Mouse (Mus musculus): ENCODE data around the gene Gstz1. TPM values are rescaled to one million over a fixed set of nuclear protein-coding genes. Genes with fewer than 3 reads are reported as not detected.
"Not testable (repeated sequence)": the region's sequence is repeated elsewhere in the genome, so short reads cannot be mapped to it uniquely, and the experiment has no call there.

Gstz1 gene
- polyA plus RNA-seq, 1 experiment from 2014 or later: 42.6 TPM

DNA sequence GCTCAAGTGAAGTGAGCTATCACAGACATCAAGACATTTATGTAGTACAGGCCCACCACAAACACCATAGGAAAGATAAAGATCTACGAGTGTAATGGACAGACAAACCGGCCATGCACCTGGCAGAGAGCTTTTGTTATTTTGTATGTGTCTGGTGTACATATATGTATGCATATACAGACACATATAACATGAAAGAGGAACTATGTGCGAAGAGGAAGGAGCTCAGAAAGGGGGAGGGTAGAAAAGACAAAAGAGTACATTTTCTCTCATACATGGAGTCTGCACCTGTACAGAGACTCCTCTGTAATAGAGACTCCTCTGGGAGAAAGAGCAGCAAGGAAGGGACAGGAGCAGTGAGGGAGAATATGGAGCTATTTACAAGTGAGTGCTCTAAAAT, 46.0 kb downstream of the Gstz1 start:
- no peak for ATAC-seq (ENCODE audit: low read depth)
- Histone ChIP-seq H3K27me3 (ENCODE audit: control insufficient read depth, insufficient read depth, low read depth, low read length) (no peaks in the 10 kb centered on the region), H3K4me1 (replicated peaks; ENCODE audit: control insufficient read depth, insufficient read depth, low read length) (no peaks in the 10 kb centered on the region), H3K4me3 (ENCODE audit: low read length) (no peak overlapping the region), H3K9me3 (ENCODE audit: control insufficient read depth, low read length) (no peaks in the 10 kb centered on the region), H3K36me3 (ENCODE audit: control insufficient read depth, insufficient read depth, low read length) (no peaks in the 10 kb centered on the region), H3K27ac (ENCODE audit: low read length) (no peak overlapping the region), H3K4me2 (ENCODE audit: low read depth, low read length) (no peak overlapping the region), H3K9ac (ENCODE audit: low read length) (no peak overlapping the region)
- WGBS: 84% methylated on average over 3 of the region's 3 CpGs

DNA sequence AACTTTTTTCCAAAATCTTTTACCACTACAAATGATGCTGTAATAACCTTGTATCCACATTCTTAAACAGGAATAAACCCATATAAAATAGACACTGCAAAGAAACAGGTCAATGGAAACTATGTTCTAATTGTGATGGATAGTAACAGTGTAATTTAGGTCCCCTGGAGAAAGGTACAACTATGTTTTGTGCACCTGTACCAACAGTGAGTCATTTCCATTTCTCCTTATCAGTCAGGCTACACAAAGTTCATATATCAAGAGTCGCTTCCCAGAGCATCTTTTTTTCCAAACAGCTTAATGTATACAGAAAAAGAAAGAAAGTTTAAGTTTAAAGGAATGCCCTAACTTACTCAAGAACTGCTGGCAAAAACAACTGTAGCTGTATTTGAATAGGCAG, 48.1 kb downstream of the Gstz1 start:
- no peak overlapping the region for H3K4me3 ChIP-seq (ENCODE audit: low read length)
- H3K4me2 ChIP-seq (ENCODE audit: low read depth, low read length): no peak overlapping the region
- H3K9ac ChIP-seq (ENCODE audit: low read length): no peak overlapping the region
- ATAC-seq (ENCODE audit: low read depth): no peak
- H3K27ac ChIP-seq (ENCODE audit: low read length): no peak overlapping the region
- H3K4me1 ChIP-seq (replicated peaks; ENCODE audit: control insufficient read depth, insufficient read depth, low read length): peaks cover 7% of the 10 kb centered on the region
- H3K9me3 ChIP-seq (ENCODE audit: control insufficient read depth, low read length): no peaks in the 10 kb centered on the region
- 45% methylated on average over 1 of the region's 1 CpGs for WGBS
- H3K36me3 ChIP-seq (ENCODE audit: control insufficient read depth, insufficient read depth, low read length): no peaks in the 10 kb centered on the region
- no peaks in the 10 kb centered on the region for H3K27me3 ChIP-seq (ENCODE audit: control insufficient read depth, insufficient read depth, low read depth, low read length)

DNA sequence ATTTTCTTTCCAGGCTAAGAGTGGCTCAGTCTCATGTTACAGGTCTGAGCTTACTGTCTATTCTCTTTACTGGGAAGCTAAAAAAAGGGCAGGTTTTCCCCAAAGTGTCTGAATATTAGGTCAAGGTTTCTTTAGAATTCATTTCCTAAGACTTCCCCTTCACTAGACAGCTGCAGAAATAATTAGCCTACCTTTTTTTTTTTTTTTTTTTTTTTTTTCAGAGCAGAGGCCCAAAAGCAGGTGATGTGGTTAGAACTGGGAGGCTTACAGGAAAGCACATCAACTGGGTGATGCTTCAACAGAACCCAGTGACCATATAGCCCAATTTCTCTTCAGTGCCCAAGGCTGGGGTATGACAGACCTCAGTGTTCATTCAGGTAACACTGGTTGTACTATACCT, 49.3 kb downstream of the Gstz1 start:
- Histone ChIP-seq H3K9ac (ENCODE audit: low read length) (no peak overlapping the region), H3K9me3 (ENCODE audit: control insufficient read depth, low read length) (no peaks in the 10 kb centered on the region), H3K4me2 (ENCODE audit: low read depth, low read length) (no peak overlapping the region), H3K27ac (ENCODE audit: low read length) (no peak overlapping the region), H3K36me3 (ENCODE audit: control insufficient read depth, insufficient read depth, low read length) (no peaks in the 10 kb centered on the region), H3K4me1 (replicated peaks; ENCODE audit: control insufficient read depth, insufficient read depth, low read length) (peaks cover 7% of the 10 kb centered on the region), H3K4me3 (ENCODE audit: low read length) (no peak overlapping the region), H3K27me3 (ENCODE audit: control insufficient read depth, insufficient read depth, low read depth, low read length) (no peaks in the 10 kb centered on the region)
- no peak for ATAC-seq (ENCODE audit: low read depth)

DNA sequence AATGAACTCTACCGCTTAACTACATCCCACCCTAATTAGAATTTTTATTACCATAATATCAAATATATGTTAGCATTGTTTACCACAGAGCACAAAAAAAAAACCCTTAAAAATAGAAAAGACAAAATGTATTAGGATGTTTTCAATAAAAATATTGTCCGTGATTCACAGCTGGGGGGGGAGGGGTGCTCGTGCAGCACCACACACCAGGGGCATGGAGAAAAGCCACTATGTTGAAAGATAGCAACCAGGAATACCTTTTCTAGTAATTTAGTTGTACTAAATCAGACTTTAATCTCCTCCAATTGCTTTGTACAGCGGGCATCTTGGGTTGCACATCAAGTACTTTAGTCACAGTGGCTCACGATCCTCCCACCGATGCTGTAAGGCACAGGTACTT, 51.8 kb downstream of the Gstz1 start:
- Histone ChIP-seq H3K36me3 (ENCODE audit: control insufficient read depth, insufficient read depth, low read length) (no peaks in the 10 kb centered on the region), H3K4me3 (ENCODE audit: low read length) (no peak overlapping the region), H3K27me3 (ENCODE audit: control insufficient read depth, insufficient read depth, low read depth, low read length) (no peaks in the 10 kb centered on the region), H3K9ac (ENCODE audit: low read length) (no peak overlapping the region; the same call in 1 of the 2 replicates), H3K27ac (ENCODE audit: low read length) (no peak overlapping the region), H3K9me3 (ENCODE audit: control insufficient read depth, low read length) (no peaks in the 10 kb centered on the region), H3K4me1 (replicated peaks; ENCODE audit: control insufficient read depth, insufficient read depth, low read length) (peaks cover 7% of the 10 kb centered on the region), H3K4me2 (ENCODE audit: low read depth, low read length) (peak overlapping the region; percentile 86)
- 50% methylated on average over 6 of the region's 6 CpGs for WGBS
- ATAC-seq (ENCODE audit: low read depth): no peak

DNA sequence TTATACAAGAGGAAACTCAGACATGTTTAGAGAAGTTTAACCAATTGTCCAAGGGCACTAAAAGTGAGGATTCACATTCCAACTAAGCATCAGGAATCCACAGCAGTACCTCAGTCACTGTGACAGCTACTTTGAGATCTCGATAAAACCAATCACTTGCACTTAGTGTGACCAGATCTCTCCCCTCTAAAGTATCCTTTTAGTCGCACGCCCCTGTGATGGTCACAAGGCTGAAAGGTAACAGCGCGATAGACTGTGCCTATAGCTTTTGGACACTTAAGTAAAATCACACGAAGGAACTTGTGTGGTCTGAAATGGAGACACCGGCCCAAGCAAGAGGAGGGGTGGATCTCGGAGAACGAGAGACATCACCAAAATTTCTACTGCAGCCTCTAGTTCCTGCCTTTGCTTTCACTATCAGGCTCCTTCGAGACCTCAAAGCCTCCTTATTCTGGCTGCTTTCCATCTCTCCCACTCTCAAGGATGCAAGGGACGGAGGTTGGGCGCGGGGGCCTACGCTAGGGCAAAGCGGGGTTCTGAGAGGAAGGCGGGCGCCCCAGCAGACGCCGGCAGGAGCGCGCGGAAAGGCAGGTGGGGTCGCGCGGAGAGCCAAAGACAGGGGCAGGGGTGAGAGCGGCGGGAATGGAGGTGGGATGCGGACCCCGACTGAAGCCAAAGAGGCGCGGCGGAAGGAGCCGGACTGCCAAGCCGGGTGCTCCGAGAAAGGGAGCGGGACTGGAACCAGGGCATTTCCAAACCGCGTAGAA, 52.4 kb downstream of the Gstz1 start, which contains the start of gene Samd15:
Gene Samd15, plus strand, starts transcription at position 518 of the 767 bp plus-strand sequence.
- Histone ChIP-seq H3K4me3 (ENCODE audit: low read length) (peak within 1 kb of the TSS; percentile 93), H3K4me2 (ENCODE audit: low read depth, low read length) (peak within 1 kb of the TSS; percentile 86), H3K9ac (ENCODE audit: low read length) (peak within 1 kb of the TSS; percentile 93), H3K9me3 (ENCODE audit: control insufficient read depth, low read length) (no peaks in the 10 kb centered on the region), H3K27ac (ENCODE audit: low read length) (peak within 1 kb of the TSS; percentile 74), H3K36me3 (ENCODE audit: control insufficient read depth, insufficient read depth, low read length) (no peaks in the 10 kb centered on the region), H3K27me3 (ENCODE audit: control insufficient read depth, insufficient read depth, low read depth, low read length) (no peaks in the 10 kb centered on the region), H3K4me1 (replicated peaks; ENCODE audit: control insufficient read depth, insufficient read depth, low read length) (peaks cover 7% of the 10 kb centered on the region)
- peak; percentile 70 for ATAC-seq (ENCODE audit: low read depth)
- under 1% methylated on average over 38 of the region's 38 CpGs for WGBS

DNA sequence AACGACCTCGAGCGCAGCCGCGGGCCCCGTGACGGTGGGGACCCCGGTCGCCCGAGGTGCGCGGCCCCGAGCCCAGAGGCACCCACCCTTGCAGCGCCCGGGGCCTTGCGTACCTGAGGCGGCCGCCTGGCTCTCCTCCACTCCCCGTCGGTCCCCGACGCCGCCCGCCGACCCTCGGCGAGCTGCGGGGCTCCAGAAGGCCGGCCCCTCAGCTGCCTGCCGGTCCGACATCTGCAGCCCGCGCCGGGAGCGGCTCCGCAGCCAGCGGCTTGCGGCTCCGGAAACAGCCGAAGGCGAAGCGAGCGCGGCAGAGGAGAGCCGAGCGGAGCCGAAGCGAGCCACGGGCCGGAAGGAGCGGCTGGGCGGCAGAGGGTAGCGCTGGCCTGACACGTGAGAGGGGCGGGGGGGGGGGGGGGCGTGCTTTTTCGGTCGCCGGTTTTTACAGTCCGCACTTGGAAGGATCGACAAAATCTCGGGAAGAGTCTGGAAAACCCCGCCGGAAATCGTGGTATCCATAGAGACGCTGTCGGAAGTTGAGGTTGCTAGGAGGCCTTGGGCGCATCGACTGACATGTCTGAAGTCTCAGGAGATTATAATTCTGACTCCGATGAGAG, 53.1 kb downstream of the Gstz1 start, which contains the start of gene Tmed8:
Gene Tmed8, minus strand, starts transcription at position 482 of the 614 bp plus-strand sequence.
- Histone ChIP-seq H3K27me3 (ENCODE audit: control insufficient read depth, insufficient read depth, low read depth, low read length) (no peaks in the 10 kb centered on the region), H3K9ac (ENCODE audit: low read length) (peak within 1 kb of the TSS; percentile 93), H3K9me3 (ENCODE audit: control insufficient read depth, low read length) (no peaks in the 10 kb centered on the region), H3K4me3 (ENCODE audit: low read length) (peak within 1 kb of the TSS; percentile 93), H3K4me1 (replicated peaks; ENCODE audit: control insufficient read depth, insufficient read depth, low read length) (peaks cover 7% of the 10 kb centered on the region), H3K36me3 (ENCODE audit: control insufficient read depth, insufficient read depth, low read length) (no peaks in the 10 kb centered on the region), H3K27ac (ENCODE audit: low read length) (peak within 1 kb of the TSS; percentile 74), H3K4me2 (ENCODE audit: low read depth, low read length) (peak within 1 kb of the TSS; percentile 86)
- under 1% methylated on average over 60 of the region's 70 CpGs for WGBS
- ATAC-seq (ENCODE audit: low read depth): peak; percentile 98

DNA sequence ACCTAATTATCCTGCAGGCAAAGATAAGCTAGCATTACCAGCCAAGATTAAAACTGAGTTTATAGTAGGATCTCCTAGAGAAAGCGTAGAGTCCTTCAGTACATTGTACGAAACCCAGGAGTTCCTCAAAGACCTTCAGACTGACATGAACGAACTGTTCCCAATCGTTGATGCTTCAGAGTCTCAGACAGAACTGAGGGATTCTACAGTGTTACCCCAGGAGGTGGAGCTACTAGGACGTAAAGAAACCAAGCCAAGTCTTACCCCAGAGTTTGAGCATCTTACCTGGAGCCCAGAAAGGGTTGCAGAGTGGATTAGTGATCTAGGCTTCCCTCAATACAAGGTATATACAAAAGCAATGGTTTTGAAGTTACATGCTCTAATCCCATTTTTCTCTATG, 54.7 kb downstream of the Gstz1 start:
- no peaks in the 10 kb centered on the region for H3K27me3 ChIP-seq (ENCODE audit: control insufficient read depth, insufficient read depth, low read depth, low read length)
- peaks cover 7% of the 10 kb centered on the region for H3K4me1 ChIP-seq (replicated peaks; ENCODE audit: control insufficient read depth, insufficient read depth, low read length)
- no peak overlapping the region for H3K4me2 ChIP-seq (ENCODE audit: low read depth, low read length)
- no peak overlapping the region for H3K4me3 ChIP-seq (ENCODE audit: low read length)
- H3K36me3 ChIP-seq (ENCODE audit: control insufficient read depth, insufficient read depth, low read length): no peaks in the 10 kb centered on the region
- 61% methylated on average over 5 of the region's 5 CpGs for WGBS
- ATAC-seq (ENCODE audit: low read depth): no peak
- H3K9ac ChIP-seq (ENCODE audit: low read length): no peak overlapping the region
- no peaks in the 10 kb centered on the region for H3K9me3 ChIP-seq (ENCODE audit: control insufficient read depth, low read length)
- no peak overlapping the region for H3K27ac ChIP-seq (ENCODE audit: low read length)

DNA sequence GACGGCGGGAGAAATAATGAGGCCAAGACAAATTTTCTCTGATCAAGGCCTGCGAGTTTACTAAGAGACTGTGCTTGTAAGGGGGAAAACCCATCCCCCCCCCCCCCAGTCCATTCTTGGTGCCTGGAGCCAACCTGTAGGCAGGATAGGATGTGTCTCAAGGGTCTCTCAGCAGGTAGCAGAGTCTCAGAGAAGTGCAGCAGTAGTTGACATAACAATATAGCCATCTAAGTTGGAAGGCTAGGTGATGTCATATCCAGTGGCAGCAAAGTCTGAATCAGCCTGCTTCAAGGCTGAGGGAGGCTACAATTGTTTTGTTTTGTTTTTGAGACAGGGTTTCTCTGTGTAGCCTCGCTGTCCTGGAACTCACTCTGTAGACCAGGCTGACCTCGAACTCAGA, 58.8 kb downstream of the Gstz1 start:
- not testable (repeated sequence) for ATAC-seq (ENCODE audit: low read depth); H3K27ac ChIP-seq (ENCODE audit: low read length); H3K4me1 ChIP-seq (replicated peaks; ENCODE audit: control insufficient read depth, insufficient read depth, low read length); H3K4me3 ChIP-seq (ENCODE audit: low read length); H3K9ac ChIP-seq (ENCODE audit: low read length); H3K4me2 ChIP-seq (ENCODE audit: low read depth, low read length); H3K9me3 ChIP-seq (ENCODE audit: control insufficient read depth, low read length); H3K27me3 ChIP-seq (ENCODE audit: control insufficient read depth, insufficient read depth, low read depth, low read length); H3K36me3 ChIP-seq (ENCODE audit: control insufficient read depth, insufficient read depth, low read length)
- 88% methylated on average over 5 of the region's 5 CpGs for WGBS

DNA sequence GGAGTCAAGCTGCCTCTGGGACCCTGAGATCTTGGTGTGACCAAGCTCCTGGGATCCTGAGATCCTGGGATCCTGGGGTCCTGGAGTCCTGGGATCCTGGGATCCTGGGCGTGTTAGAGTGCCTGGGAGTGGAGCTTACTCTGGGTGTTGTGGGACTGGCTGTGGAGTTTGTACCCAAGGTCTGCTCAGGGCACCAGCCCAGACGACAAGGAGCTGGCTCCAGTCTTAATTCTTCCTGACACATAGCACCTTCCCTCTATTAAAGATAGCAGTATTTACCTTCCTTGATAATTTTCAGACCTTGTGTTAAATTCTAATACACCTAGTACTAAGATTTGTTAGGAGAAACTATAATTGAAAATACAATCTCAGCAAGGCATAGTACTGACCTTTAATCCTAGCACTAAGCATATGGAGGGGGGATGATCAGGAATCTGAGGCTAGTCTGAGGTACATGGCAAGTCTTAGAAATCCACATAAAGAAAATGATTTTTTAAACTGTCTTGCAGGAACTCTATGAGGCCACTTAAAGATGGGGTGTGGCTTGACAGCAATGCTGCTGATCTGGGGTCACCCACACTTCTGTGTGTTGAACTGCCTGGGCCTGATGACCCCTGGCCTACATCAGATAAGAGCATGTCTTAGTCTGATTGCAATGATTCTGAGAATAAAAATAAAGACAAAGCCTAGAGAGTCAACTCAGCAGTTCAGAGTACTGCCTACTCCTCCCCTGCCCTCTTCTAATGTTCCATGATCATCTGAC, 66.1 kb downstream of the Gstz1 start:
- Histone ChIP-seq H3K9me3 (ENCODE audit: control insufficient read depth, low read length) (no peaks in the 10 kb centered on the region), H3K4me1 (replicated peaks; ENCODE audit: control insufficient read depth, insufficient read depth, low read length) (no peaks in the 10 kb centered on the region), H3K27ac (ENCODE audit: low read length) (no peak overlapping the region), H3K4me2 (ENCODE audit: low read depth, low read length) (no peak overlapping the region), H3K36me3 (ENCODE audit: control insufficient read depth, insufficient read depth, low read length) (no peaks in the 10 kb centered on the region), H3K9ac (ENCODE audit: low read length) (no peak overlapping the region), H3K27me3 (ENCODE audit: control insufficient read depth, insufficient read depth, low read depth, low read length) (no peaks in the 10 kb centered on the region), H3K4me3 (ENCODE audit: low read length) (no peak overlapping the region)
- ATAC-seq (ENCODE audit: low read depth): no peak
- WGBS: 38% methylated on average over 2 of the region's 2 CpGs
